16 mouse cellular contexts compared by ENCODE assay signal in the genomic region with DNA sequence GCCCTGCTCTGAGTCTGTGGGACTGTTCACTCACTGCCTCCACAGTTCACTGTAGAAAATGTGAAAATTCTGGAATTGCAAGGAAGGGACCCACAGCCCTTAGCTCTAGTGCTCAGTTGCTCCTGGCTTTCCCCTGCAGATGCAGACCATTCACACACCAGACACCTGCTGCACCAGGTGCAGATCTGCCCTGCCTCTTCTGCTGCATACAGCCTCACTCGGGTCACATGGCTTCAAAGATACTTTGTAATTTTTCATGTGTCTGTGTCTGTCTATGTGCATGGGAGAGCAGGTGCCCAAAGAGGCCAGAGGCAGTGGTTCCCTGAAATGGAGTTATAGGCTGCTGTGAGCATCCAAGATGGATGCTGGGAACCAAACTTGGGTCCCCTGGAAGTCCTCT.
"Had no signal": no experiment of that assay in that cellular context is flagged by ENCODE, and none has a peak within 500 bp of the region (broad histone marks: within the 10 kb centered on the region; RNA-seq: fewer than 3 reads in every experiment).

No protein-coding gene starts in this region.

- H3K9ac ChIP-seq: liver, embryonic 13.5 days; liver, embryonic 15.5 days; liver, postnatal 0 days; lung, embryonic 14.5 days; midbrain, embryonic 13.5 days; midbrain, embryonic 15.5 days; neural tube, embryonic 12.5 days had no signal

- H3K4me3 ChIP-seq: liver, embryonic 13.5 days; liver, embryonic 15.5 days; megakaryocyte, embryonic 14.5 days; midbrain, embryonic 13.5 days; midbrain, embryonic 15.5 days; neural tube, embryonic 12.5 days had no signal

- DNase-seq: liver; liver, embryonic 13.5 days; liver, postnatal 0 days; lung, embryonic 14.5 days; lung, postnatal 10 days; right cerebral cortex, postnatal 25 days; right cerebral cortex, postnatal 4 days; spleen, adult 18-20 months had no signal

- H3K36me3 ChIP-seq: liver, embryonic 13.5 days; liver, embryonic 15.5 days; midbrain, embryonic 13.5 days; midbrain, embryonic 15.5 days; neural tube, embryonic 12.5 days had no signal

- H3K27me3 ChIP-seq: midbrain, embryonic 15.5 days had no signal

- H3K4me1 ChIP-seq: liver, embryonic 13.5 days; liver, embryonic 15.5 days; megakaryocyte, embryonic 14.5 days had no signal

- ATAC-seq: liver, postnatal 0 days; midbrain, embryonic 13.5 days had no signal

- H3K4me2 ChIP-seq: liver, embryonic 11.5 days; liver, embryonic 13.5 days; liver, embryonic 15.5 days; lung, embryonic 14.5 days; midbrain, embryonic 11.5 days; midbrain, embryonic 13.5 days; midbrain, embryonic 15.5 days; neural tube, embryonic 12.5 days had no signal

- H3K9me3 ChIP-seq: liver, embryonic 15.5 days; midbrain, embryonic 13.5 days; midbrain, embryonic 15.5 days had no signal

- H3K27ac ChIP-seq: liver, embryonic 13.5 days; liver, embryonic 15.5 days; macrophage; midbrain, embryonic 13.5 days; midbrain, embryonic 15.5 days; neural tube, embryonic 12.5 days had no signal
